Mouse (Mus musculus) frontal cortex, postnatal 14 days (tissue): Measurements from ENCODE around the gene Pyroxd1.
A peak's percentile ranks its signal among the peaks of the same experiment; 100 is the strongest.
"Not testable (repeated sequence)": the region's sequence is repeated elsewhere in the genome, so short reads cannot be mapped to it uniquely, and the experiment has no call there.

Source experiments
- DNase-seq, 2 experiments: peaks; one replicate each; pipeline ENCODE4 v3.0.0; 2022; ENCODE audit warnings: low spot score in 2 of 2

The Pyroxd1 gene

GRCm38 (mm10) chr6:142345440-142346038 lies at the start of gene Pyroxd1:
Gene Pyroxd1, plus strand, starts transcription at chr6:142345654.
- peak; percentile 83 to 84 for DNase-seq

GRCm38 (mm10) chr6:142298098-142298497 lies 47.4 kb upstream of the Pyroxd1 start, which contains the start of gene Iapp:
Gene Iapp, plus strand, starts transcription at chr6:142298423.
- DNase-seq: no peak

GRCm38 (mm10) chr6:142305076-142305475 lies 40.4 kb upstream of the Pyroxd1 start:
- no peak for DNase-seq

GRCm38 (mm10) chr6:142314285-142314684 lies 31.2 kb upstream of the Pyroxd1 start:
- DNase-seq: no peak

GRCm38 (mm10) chr6:142317106-142317505 lies 28.3 kb upstream of the Pyroxd1 start:
- DNase-seq: no peak

GRCm38 (mm10) chr6:142322881-142323280 lies 22.6 kb upstream of the Pyroxd1 start, which contains the start of gene Slco1a5:
Gene Slco1a5, minus strand, starts transcription at chr6:142322981.
- DNase-seq: no peak

GRCm38 (mm10) chr6:142326598-142326997 lies 18.9 kb upstream of the Pyroxd1 start:
- DNase-seq: no peak

- no peak for DNase-seq
Measured at GRCm38 (mm10) chr6:142329201-142329600, 16.3 kb upstream of the Pyroxd1 start.

GRCm38 (mm10) chr6:142338961-142339360 lies 6.5 kb upstream of the Pyroxd1 start:
- DNase-seq: no peak

GRCm38 (mm10) chr6:142339576-142339975 lies 5.9 kb upstream of the Pyroxd1 start:
- DNase-seq: no peak

- peak; percentile 21 to 42 for DNase-seq
Measured at GRCm38 (mm10) chr6:142343561-142343960, 1.9 kb upstream of the Pyroxd1 start.

GRCm38 (mm10) chr6:142346181-142347110 lies 992 bp downstream of the Pyroxd1 start:
- no peak for DNase-seq

GRCm38 (mm10) chr6:142347431-142348385 lies 2.3 kb downstream of the Pyroxd1 start:
- no peak for DNase-seq

GRCm38 (mm10) chr6:142352099-142352498 lies 6.6 kb downstream of the Pyroxd1 start:
- DNase-seq: not testable (repeated sequence)

- no peak for DNase-seq
Measured at GRCm38 (mm10) chr6:142357106-142357505, 11.7 kb downstream of the Pyroxd1 start.

GRCm38 (mm10) chr6:142362036-142362435 lies 16.6 kb downstream of the Pyroxd1 start:
- DNase-seq: no peak

- DNase-seq: no peak
Measured at GRCm38 (mm10) chr6:142363019-142363576, 17.6 kb downstream of the Pyroxd1 start.

- DNase-seq: no peak
Measured at GRCm38 (mm10) chr6:142365742-142366472, 20.5 kb downstream of the Pyroxd1 start.

- DNase-seq: no peak
Measured at GRCm38 (mm10) chr6:142366473-142367018, 21.1 kb downstream of the Pyroxd1 start.

GRCm38 (mm10) chr6:142367565-142367964 lies 22.1 kb downstream of the Pyroxd1 start:
- no peak for DNase-seq
